Mouse (Mus musculus) hindbrain, postnatal 0 days (tissue): Measurements from ENCODE around the gene Cyp4x1. TPM values are rescaled to one million over a fixed set of nuclear protein-coding genes. Genes with fewer than 3 reads are reported as not detected.

Source experiments
- ATAC-seq: fragments of 200-750 bp; cut with Nextera tagmentation; 2 replicates; pipeline ENCODE4 v1.8.0; 2017; ENCODE audit warnings: mild to moderate bottlenecking, moderate TSS enrichment, moderate library complexity
- DNase-seq: peaks from one replicate; pipeline ENCODE4 v3.0.0-alpha.2; 2015; ENCODE audit warnings: low spot score
- H3K27ac ChIP-seq: fragments of 300-500 bp; sonication (generic); 2 replicates; pipeline ENCODE4 v1.5.1; 2014; ENCODE audit warnings: mild to moderate bottlenecking
- H3K27me3 ChIP-seq: fragments of 300-500 bp; sonication (generic); 2 replicates; pipeline ENCODE4 v1.6.1; 2014; ENCODE audit warnings: low read length, mixed read lengths; ENCODE audit not compliant: insufficient read depth
- H3K36me3 ChIP-seq: fragments of 300-500 bp; sonication (generic); 2 replicates; pipeline ENCODE4 v1.6.1; 2014; ENCODE audit warnings: low read length, mixed read lengths; ENCODE audit not compliant: insufficient read depth
- H3K4me1 ChIP-seq: fragments of 300-500 bp; sonication (generic); 2 replicates; pipeline ENCODE4 v1.6.1; 2014; ENCODE audit warnings: antibody characterized with exemption, low read length, mixed read lengths; ENCODE audit not compliant: insufficient read depth
- H3K4me2 ChIP-seq: fragments of 300-500 bp; sonication (generic); 2 replicates; pipeline ENCODE4 v1.6.1; 2014; ENCODE audit warnings: low read depth, mild to moderate bottlenecking, low read length, moderate library complexity, mixed read lengths
- H3K4me3 ChIP-seq: fragments of 300-500 bp; sonication (generic); 2 replicates; pipeline ENCODE4 v1.5.1; 2014; ENCODE audit warnings: low read length
- H3K9ac ChIP-seq: fragments of 300-500 bp; sonication (generic); replicated peaks from 2 replicates; pipeline ENCODE4 v1.6.1; 2014; ENCODE audit warnings: mild to moderate bottlenecking, low read length, moderate library complexity, mixed read lengths
- H3K9me3 ChIP-seq: fragments of 300-500 bp; sonication (generic); 2 replicates; pipeline ENCODE4 v1.6.1; 2016; ENCODE audit warnings: low read length, mixed read lengths
- CTCF ChIP-seq: IDR thresholded peaks from 2 replicates; pipeline ENCODE4 v1.5.1; 2016; ENCODE audit warnings: antibody characterized with exemption, control low read depth, low read depth
- WGBS: fragments of 180-500 bp; shearing (Covaris S2); extraction: QIAGEN DNeasy Blood & Tissue Kit; methylation state at CpG from one replicate; pipeline ENCODE4 v1.1.7; 2014; 5-methylcytosine and 5-hydroxymethylcytosine counted together
- polyA plus RNA-seq: library from polyadenylated mRNA; unstranded; fragments of >200 nt; fragmentation: Nextera tagmentation; extraction: Ambion mirVana; gene quantifications from 2 replicates; pipeline ENCODE4 v1.2.1, GENCODE M21; 2015
- total RNA-seq: library from RNA; depleted of rRNA; stranded (reverse); fragments of >200 nt; gene quantifications from 2 replicates; pipeline ENCODE4 v1.2.3, GENCODE M21; 2014

Cyp4x1 gene
- total and polyA plus RNA-seq, 2 experiments from 2014 or later: 9.4 to 20.7 TPM

GRCm38 (mm10) chr4:115085522-115086095 lies 48.5 kb downstream of the Cyp4x1 start:
- no peak overlapping the region for H3K9ac ChIP-seq
- H3K4me3 ChIP-seq: no peak overlapping the region
- TF ChIP-seq CTCF: peak; percentile 97
- ATAC-seq: peak; percentile 24
- no peak overlapping the region for H3K27ac ChIP-seq
- no peaks in the 10 kb centered on the region for H3K4me1 ChIP-seq
- peaks cover 12% of the 10 kb centered on the region for H3K27me3 ChIP-seq
- no peaks in the 10 kb centered on the region for H3K9me3 ChIP-seq
- WGBS: 26% methylated on average over 6 of the region's 6 CpGs
- no peaks in the 10 kb centered on the region for H3K36me3 ChIP-seq
- H3K4me2 ChIP-seq: no peak overlapping the region
- peak; percentile 72 for DNase-seq

- no peak overlapping the region for H3K9ac ChIP-seq
- DNase-seq: peak; percentile 63
- TF ChIP-seq CTCF: no peak
- H3K4me2 ChIP-seq: no peak overlapping the region
- H3K27me3 ChIP-seq: 0 out of 2 replicates have a peak, but pooled peaks cover 4% of the 10 kb centered on the region
- H3K4me3 ChIP-seq: no peak overlapping the region
- no peaks in the 10 kb centered on the region for H3K9me3 ChIP-seq
- no peaks in the 10 kb centered on the region for H3K36me3 ChIP-seq
- H3K4me1 ChIP-seq: peaks cover 12% of the 10 kb centered on the region
- ATAC-seq: no peak
- H3K27ac ChIP-seq: no peak overlapping the region
- 50% methylated on average over 3 of the region's 3 CpGs for WGBS
These were observed 51.0 kb downstream of the Cyp4x1 start for GRCm38 (mm10) chr4:115083031-115083430.

GRCm38 (mm10) chr4:115079821-115080349 lies 54.2 kb downstream of the Cyp4x1 start:
- Histone ChIP-seq H3K9me3 (no peaks in the 10 kb centered on the region), H3K27me3 (no peaks in the 10 kb centered on the region), H3K36me3 (no peaks in the 10 kb centered on the region), H3K4me2 (no peak overlapping the region), H3K27ac (no peak overlapping the region), H3K4me1 (peaks cover 12% of the 10 kb centered on the region), H3K4me3 (no peak overlapping the region), H3K9ac (no peak overlapping the region)
- DNase-seq: no peak
- 11% methylated on average over 5 of the region's 5 CpGs for WGBS
- no peak for TF ChIP-seq CTCF
- no peak for ATAC-seq

- Histone ChIP-seq H3K27me3 (no peaks in the 10 kb centered on the region), H3K4me3 (no peak overlapping the region), H3K4me2 (no peak overlapping the region), H3K4me1 (peaks cover 12% of the 10 kb centered on the region), H3K27ac (no peak overlapping the region), H3K36me3 (no peaks in the 10 kb centered on the region), H3K9me3 (no peaks in the 10 kb centered on the region), H3K9ac (0 out of 2 replicates have a peak overlapping the region, but pooled peaks have one; percentile 24)
- ATAC-seq (peak; percentile 87), DNase-seq (peak; percentile 81)
- TF ChIP-seq CTCF: no peak
- WGBS: 18% methylated on average over 10 of the region's 10 CpGs
These were observed 54.9 kb downstream of the Cyp4x1 start for GRCm38 (mm10) chr4:115078892-115079820.

GRCm38 (mm10) chr4:115075204-115075915 lies 58.7 kb downstream of the Cyp4x1 start:
- Histone ChIP-seq H3K4me3 (no peak overlapping the region), H3K4me1 (peaks cover 12% of the 10 kb centered on the region), H3K27me3 (no peaks in the 10 kb centered on the region), H3K9ac (no peak overlapping the region), H3K27ac (no peak overlapping the region), H3K4me2 (no peak overlapping the region), H3K36me3 (no peaks in the 10 kb centered on the region), H3K9me3 (no peaks in the 10 kb centered on the region)
- WGBS: 64% methylated on average over 3 of the region's 3 CpGs
- DNase-seq (no peak), ATAC-seq (no peak)
- TF ChIP-seq CTCF: no peak

GRCm38 (mm10) chr4:115074789-115075188 lies 59.3 kb downstream of the Cyp4x1 start:
- no peak for TF ChIP-seq CTCF
- no peak overlapping the region for H3K4me3 ChIP-seq
- no peak overlapping the region for H3K4me2 ChIP-seq
- no peaks in the 10 kb centered on the region for H3K9me3 ChIP-seq
- no peaks in the 10 kb centered on the region for H3K27me3 ChIP-seq
- no peak overlapping the region for H3K27ac ChIP-seq
- H3K36me3 ChIP-seq: no peaks in the 10 kb centered on the region
- WGBS: 90% methylated on average over 1 of the region's 1 CpGs
- H3K4me1 ChIP-seq: peaks cover 9% of the 10 kb centered on the region
- H3K9ac ChIP-seq: no peak overlapping the region
- ATAC-seq (no peak), DNase-seq (no peak)
